ENCODE assay signal across 34 mouse cellular contexts in the genomic region with DNA sequence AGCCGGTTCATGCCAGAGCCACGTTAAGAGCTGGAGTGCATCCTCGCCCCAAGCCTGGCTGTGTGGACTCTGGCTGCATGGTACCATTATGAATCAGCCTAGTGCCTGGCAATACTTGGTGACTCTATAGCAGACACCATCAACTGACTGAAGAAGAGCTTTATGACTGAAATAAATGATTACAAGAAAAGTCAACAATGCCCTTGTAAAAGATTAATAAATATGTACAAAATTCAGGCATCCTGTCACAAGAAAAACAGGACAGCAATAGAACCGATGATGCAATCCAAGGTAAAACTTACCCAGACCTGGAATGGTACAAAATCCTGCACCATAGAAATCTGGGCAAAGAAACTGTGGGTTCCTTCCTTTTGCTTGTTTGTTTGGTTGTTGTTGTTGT.
"Had no signal": no experiment of that assay in that cellular context is flagged by ENCODE, and none has a peak within 500 bp of the region (broad histone marks: within the 10 kb centered on the region; RNA-seq: fewer than 3 reads in every experiment).

No protein-coding gene starts in this region.

- H3K4me1 ChIP-seq: heart, embryonic 10.5 days; heart, embryonic 12.5 days; heart, embryonic 13.5 days; heart, embryonic 15.5 days; hindbrain, embryonic 10.5 days; hindbrain, embryonic 12.5 days; hindbrain, embryonic 15.5 days; intestine, embryonic 15.5 days; kidney, embryonic 15.5 days had no signal

- ATAC-seq: hindbrain, embryonic 16.5 days; hindbrain, postnatal 0 days; inflammation-experienced regulatory T-cells, adult 6 months; intestine, embryonic 15.5 days; intestine, embryonic 16.5 days; intestine, postnatal 0 days had no signal

- H3K27ac ChIP-seq: heart, embryonic 10.5 days; heart, embryonic 13.5 days; heart, embryonic 15.5 days; hindbrain, embryonic 10.5 days; hindbrain, embryonic 12.5 days; hindbrain, embryonic 13.5 days; hindbrain, embryonic 15.5 days; hindbrain, postnatal 0 days; intestine, embryonic 15.5 days; kidney, embryonic 15.5 days; kidney, postnatal 0 days had no signal

- H3K36me3 ChIP-seq: heart, embryonic 10.5 days; heart, embryonic 12.5 days; heart, embryonic 13.5 days; heart, embryonic 15.5 days; hindbrain, embryonic 10.5 days; hindbrain, embryonic 12.5 days; hindbrain, embryonic 13.5 days; hindbrain, embryonic 15.5 days; intestine, embryonic 15.5 days; kidney, embryonic 15.5 days had no signal

- H3K4me3 ChIP-seq: heart, embryonic 10.5 days; heart, embryonic 12.5 days; heart, embryonic 13.5 days; heart, embryonic 15.5 days; hindbrain, embryonic 10.5 days; hindbrain, embryonic 12.5 days; hindbrain, embryonic 13.5 days; hindbrain, embryonic 15.5 days; intestine, embryonic 15.5 days; kidney, embryonic 15.5 days; layer of hippocampus, adult 2 months had no signal

- H3K4me2 ChIP-seq: heart, embryonic 11.5 days; heart, embryonic 12.5 days; heart, embryonic 13.5 days; heart, embryonic 15.5 days; hindbrain, embryonic 12.5 days; hindbrain, embryonic 13.5 days; hindbrain, embryonic 15.5 days; intestine, embryonic 15.5 days; kidney, embryonic 15.5 days had no signal

- H3K9me3 ChIP-seq: heart, embryonic 10.5 days; heart, embryonic 12.5 days; heart, embryonic 13.5 days; heart, embryonic 15.5 days; hindbrain, embryonic 10.5 days; hindbrain, embryonic 12.5 days; hindbrain, embryonic 13.5 days; hindbrain, embryonic 15.5 days; intestine, embryonic 15.5 days; kidney, embryonic 15.5 days had no signal

- H3K9ac ChIP-seq: heart, embryonic 12.5 days; heart, embryonic 13.5 days; heart, embryonic 15.5 days; hindbrain, embryonic 12.5 days; hindbrain, embryonic 13.5 days; hindbrain, embryonic 15.5 days; intestine, embryonic 15.5 days; kidney, embryonic 15.5 days had no signal

- H3K27me3 ChIP-seq: heart, embryonic 12.5 days; heart, embryonic 13.5 days; heart, embryonic 15.5 days; hindbrain, embryonic 12.5 days; hindbrain, embryonic 15.5 days; intestine, embryonic 15.5 days; kidney, embryonic 15.5 days had no signal

- DNase-seq: heart, postnatal 10 days; heart, postnatal 14 days; heart, postnatal 36 days; heart, postnatal 4 days; kidney, adult 11 months; kidney, adult 18-20 months; kidney, adult 2 months; kidney, adult 8-10 months; kidney, adult 9 months; kidney, postnatal 10 days; kidney, postnatal 14 days; kidney, postnatal 25 days; kidney, postnatal 36 days; kidney, postnatal 4 days; layer of hippocampus, adult 9-11 months; layer of hippocampus, postnatal 36 days had no signal
